Mouse (Mus musculus) frontal cortex, adult (tissue): ENCODE results near the gene Rgs3.
A peak's percentile ranks its signal among the peaks of the same experiment; 100 is the strongest.

Experiments
- ATAC-seq: cut with Nextera tagmentation; 2 replicates; pipeline ENCODE4 v1.9.2; 2017; ENCODE audit warnings: mild to moderate bottlenecking, moderate library complexity, mixed read lengths; ENCODE audit not compliant: low TSS enrichment

Gene Rgs3

GRCm38 (mm10) chr4:62688142-62688541 lies 128.5 kb downstream of the Rgs3 start:
- ATAC-seq: no peak

GRCm38 (mm10) chr4:62690997-62691396 lies 131.3 kb downstream of the Rgs3 start:
- no peak for ATAC-seq

- ATAC-seq: no peak
Measured at GRCm38 (mm10) chr4:62691625-62692024, 132.0 kb downstream of the Rgs3 start.

GRCm38 (mm10) chr4:62693839-62694238 lies 134.2 kb downstream of the Rgs3 start:
- ATAC-seq: no peak

GRCm38 (mm10) chr4:62694703-62695439 lies 135.2 kb downstream of the Rgs3 start:
- ATAC-seq: no peak

GRCm38 (mm10) chr4:62695523-62695922 lies 135.9 kb downstream of the Rgs3 start:
- no peak for ATAC-seq

- ATAC-seq: no peak
Measured at GRCm38 (mm10) chr4:62695946-62696345, 136.3 kb downstream of the Rgs3 start.

GRCm38 (mm10) chr4:62696699-62697404 lies 137.2 kb downstream of the Rgs3 start:
- ATAC-seq: no peak

- peak; percentile 61 for ATAC-seq
Measured at GRCm38 (mm10) chr4:62697469-62697868, 137.8 kb downstream of the Rgs3 start.

GRCm38 (mm10) chr4:62698521-62698920 lies 138.9 kb downstream of the Rgs3 start:
- no peak for ATAC-seq

GRCm38 (mm10) chr4:62699191-62699812 lies 139.7 kb downstream of the Rgs3 start:
- ATAC-seq: peak; percentile 78

- ATAC-seq: no peak
Measured at GRCm38 (mm10) chr4:62700426-62700825, 140.8 kb downstream of the Rgs3 start.

GRCm38 (mm10) chr4:62703151-62703550 lies 143.5 kb downstream of the Rgs3 start:
- no peak for ATAC-seq

GRCm38 (mm10) chr4:62704204-62704603 lies 144.6 kb downstream of the Rgs3 start:
- no peak for ATAC-seq

- ATAC-seq: peak; percentile 74
Measured at GRCm38 (mm10) chr4:62705013-62705412, 145.4 kb downstream of the Rgs3 start.

- no peak for ATAC-seq
Measured at GRCm38 (mm10) chr4:62705749-62706148, 146.1 kb downstream of the Rgs3 start.

GRCm38 (mm10) chr4:62708084-62708483 lies 148.4 kb downstream of the Rgs3 start:
- ATAC-seq: peak; percentile 14

GRCm38 (mm10) chr4:62708994-62709393 lies 149.3 kb downstream of the Rgs3 start:
- no peak for ATAC-seq

GRCm38 (mm10) chr4:62709448-62709847 lies 149.8 kb downstream of the Rgs3 start:
- ATAC-seq: no peak

- ATAC-seq: peak; percentile 14; the same call in 1 of the 2 replicates
Measured at GRCm38 (mm10) chr4:62711159-62711558, 151.5 kb downstream of the Rgs3 start.

GRCm38 (mm10) chr4:62711582-62711981 lies 151.9 kb downstream of the Rgs3 start:
- peak; percentile 27; the same call in 1 of the 2 replicates for ATAC-seq

- ATAC-seq: no peak
Measured at GRCm38 (mm10) chr4:62720861-62721260, 161.2 kb downstream of the Rgs3 start.

- ATAC-seq: no peak
Measured at GRCm38 (mm10) chr4:62722021-62722426, 162.4 kb downstream of the Rgs3 start.
